Comparison of ENCODE assay signal across 33 mouse cellular contexts in the genomic region with DNA sequence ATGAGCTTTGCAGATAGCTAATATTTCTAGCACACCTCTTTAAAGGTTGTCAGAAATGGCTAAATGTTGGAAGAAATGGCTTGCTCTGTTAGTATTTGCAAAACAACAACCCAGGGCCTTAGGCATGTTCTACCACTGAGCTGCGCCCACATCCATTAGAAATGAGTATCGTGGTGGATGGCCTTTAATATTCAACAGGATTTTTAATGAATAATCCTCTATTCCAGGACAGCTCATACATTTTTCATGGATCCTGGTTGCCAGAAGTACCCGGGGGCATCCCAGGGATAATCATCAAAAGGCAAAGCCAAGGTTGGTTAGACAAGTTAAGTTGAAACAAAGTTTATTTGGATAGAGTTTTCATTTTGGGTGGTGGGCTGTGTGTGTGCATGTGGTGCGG. TPM values are rescaled to one million over a fixed set of nuclear protein-coding genes. Genes with fewer than 3 reads are reported as not detected.
DNase-seq lines count a peak whose midpoint lies in the region; ATAC-seq and TF ChIP-seq lines count a peak whose summit lies in the region.
"Had no signal": no experiment of that assay in that cellular context is flagged by ENCODE, and none has a peak within 500 bp of the region (broad histone marks: within the 10 kb centered on the region; RNA-seq: fewer than 3 reads in every experiment).

No protein-coding gene starts in this region.

- H3K4me3 ChIP-seq in kidney, embryonic 15.5 days (replicated peaks) = no peak overlapping the region
- H3K4me3 ChIP-seq: embryonic facial prominence, embryonic 13.5 days; erythroblast, embryonic 14.5 days; gastrocnemius, adult 2 months; hindbrain, embryonic 12.5 days; limb, embryonic 15.5 days; liver, embryonic 13.5 days; neural tube, embryonic 15.5 days had no signal

- no peak overlapping the region for H3K4me2 ChIP-seq in kidney, embryonic 15.5 days
- H3K4me2 ChIP-seq: embryonic facial prominence, embryonic 13.5 days; heart, embryonic 11.5 days; hindbrain, embryonic 12.5 days; limb, embryonic 15.5 days; liver, embryonic 13.5 days; neural tube, embryonic 15.5 days had no signal

- peak; percentile 63 for DNase-seq in Patski (ENCODE audit: low read depth, low spot score)
- peak; percentile 33 for DNase-seq in brain, embryonic 14.5 days (ENCODE audit: low read depth)
- peak; percentile 68 to 80 for DNase-seq in kidney, postnatal 25 days
- DNase-seq in adrenal gland, postnatal 10 days = no peak
- no peak for DNase-seq in thymus, adult 18-20 months
- DNase-seq: adrenal gland, adult 8-10 months; B cell, adult 2 months; cerebellum, adult 11 months; cerebellum, adult 9-11 months; gastrocnemius, adult 2 months; gastrocnemius, postnatal 36 days; heart, adult 18-20 months; heart, postnatal 36 days; left cerebral cortex, postnatal 4 days; liver, embryonic 13.5 days; lung, adult 18-20 months; lung, postnatal 10 days; right cerebral cortex, postnatal 25 days; spleen, adult 18-20 months; thymus, adult 2 months; thymus, postnatal 4 days had no signal

- H3K27ac ChIP-seq in kidney, embryonic 15.5 days = peak overlapping the region; percentile 80; the same call in 1 of the 2 replicates
- H3K27ac ChIP-seq: embryonic facial prominence, embryonic 13.5 days; gastrocnemius, adult 2 months; hindbrain, embryonic 12.5 days; limb, embryonic 15.5 days; liver, embryonic 13.5 days; macrophage; neural tube, embryonic 15.5 days had no signal

- WGBS in kidney, embryonic 15.5 days = 75% methylated on average over 4 of the region's 4 CpGs

- no peaks in the 10 kb centered on the region for H3K27me3 ChIP-seq in Patski
- no peaks in the 10 kb centered on the region for H3K27me3 ChIP-seq in kidney, embryonic 15.5 days
- H3K27me3 ChIP-seq: embryonic facial prominence, embryonic 13.5 days; hindbrain, embryonic 12.5 days; limb, embryonic 15.5 days; liver, embryonic 13.5 days; neural tube, embryonic 15.5 days had no signal

- CTCF ChIA-PET in Patski (lab: Charles Lee) = interaction anchor here (1.2 kb wide), 1 partner anchor 11 kb away, joined by 4 read pairs; no protein-coding TSS in a partner anchor

- POLR2A ChIA-PET in Patski (lab: Charles Lee) = no interaction called here

- no peak for TF ChIP-seq POLR2A in brain, embryonic 14.5 days (IDR thresholded peaks at IDR 0.05; ENCODE audit: borderline replicate concordance, extremely low read depth, insufficient read depth, insufficient read length, poor library complexity, severe bottlenecking)

- TF ChIP-seq CTCF in Patski (IDR thresholded peaks at IDR 0.05) = no peak
- TF ChIP-seq CTCF in brain, embryonic 14.5 days (IDR thresholded peaks at IDR 0.05; ENCODE audit: borderline replicate concordance, extremely low read depth, insufficient read depth, insufficient read length) = no peak

- H3K36me3 ChIP-seq in kidney, embryonic 15.5 days = no peaks in the 10 kb centered on the region
- H3K36me3 ChIP-seq: embryonic facial prominence, embryonic 13.5 days; hindbrain, embryonic 12.5 days; limb, embryonic 15.5 days; liver, embryonic 13.5 days; neural tube, embryonic 15.5 days had no signal

- ATAC-seq in Patski = peak; percentile 47
- no peak for ATAC-seq in kidney, embryonic 15.5 days (replicated peaks; ENCODE audit: low FRiP score)
- no peak for ATAC-seq in inflammation-experienced regulatory T-cells, adult 6 months
- ATAC-seq: activated CD4-positive, CD25-positive, alpha-beta regulatory T cell, adult 4 months; forebrain, embryonic 16.5 days; intestine, postnatal 0 days had no signal

- H3K4me1 ChIP-seq in kidney, embryonic 15.5 days = no peaks in the 10 kb centered on the region
- H3K4me1 ChIP-seq: embryonic facial prominence, embryonic 13.5 days; hindbrain, embryonic 12.5 days; limb, embryonic 15.5 days; liver, embryonic 13.5 days had no signal

- in situ Hi-C loops in Patski (cut with MboI; ENCODE audit: low pct_unique_long_range_greater_than_20kb) = no loop called here

- no peak overlapping the region for H3K9ac ChIP-seq in kidney, embryonic 15.5 days
- H3K9ac ChIP-seq: embryonic facial prominence, embryonic 13.5 days; hindbrain, embryonic 12.5 days; limb, embryonic 15.5 days; liver, embryonic 13.5 days; neural tube, embryonic 15.5 days had no signal

- H3K9me3 ChIP-seq in kidney, embryonic 15.5 days (replicated peaks) = 0 out of 2 replicates have a peak, but pooled peaks cover 2% of the 10 kb centered on the region
- H3K9me3 ChIP-seq: hindbrain, embryonic 12.5 days; neural tube, embryonic 15.5 days had no signal

RNA-seq across cellular contexts. Expression of a gene that starts 37.7 kb away (rescaled TPM):
- polyA plus RNA-seq in Patski (2021) = 30.8 TPM
- 165 and 168 TPM in 2 replicates for polyA plus RNA-seq in brain, embryonic 14.5 days (2012; rRNA removed)
- polyA plus RNA-seq in kidney, embryonic 15.5 days (2015; fragmentation: Nextera tagmentation; extraction: Ambion mirVana) = 10.6 and 12.0 TPM in 2 replicates
- 10 to 100 TPM in 1 of 2 experiments, 1 to 10 TPM in 1; 7.9 to 10.6 TPM for total RNA-seq in adrenal gland, postnatal 10 days (2021)
- polyA plus RNA-seq in inflammation-experienced regulatory T-cells, adult 6 months (2017; shearing (Covaris generic)) = 10 to 100 TPM in 2 of 3 experiments, 1 to 10 TPM in 1; 6.2 to 24.7 (median 20.6) TPM

Comparison
In these comparisons a context has a peak if more than half of its experiments do, and no peak if none do; other contexts are left out.
1. DNase-seq: peak in Patski (single experiment), brain, embryonic 14.5 days (single experiment) and kidney, postnatal 25 days (2 of 2); none in adrenal gland, postnatal 10 days (single experiment) and thymus, adult 18-20 months (0 of 2).